Mouse (Mus musculus): ENCODE results near the gene Cers5. TPM values are rescaled to one million over a fixed set of nuclear protein-coding genes. Genes with fewer than 3 reads are reported as not detected.

Cers5 gene
- total RNA-seq, 2 experiments from 2014 or later, result 28.4 to 29.9 TPM

GRCm38 (mm10) chr15:99698533-99699085 is 74.1 kb downstream of the Cers5 start:
- DNase-seq (ENCODE audit: low spot score in 2 of 2), result peak in 1 of 2 experiments; percentile 29
- TF ChIP-seq CTCF (conservative IDR thresholded peaks at IDR 0.05), result no peak
- Histone ChIP-seq H3K4me3 (no peak overlapping the region), H3K27ac (peak overlapping the region; percentile 47; the same call in 1 of the 2 replicates)

GRCm38 (mm10) chr15:99697309-99697708 is 75.4 kb downstream of the Cers5 start:
- Histone ChIP-seq H3K27ac (no peak overlapping the region), H3K4me3 (no peak overlapping the region)
- DNase-seq (ENCODE audit: low spot score in 2 of 2), result no peak
- no peak for TF ChIP-seq CTCF (conservative IDR thresholded peaks at IDR 0.05)

- no peak overlapping the region for H3K4me3 ChIP-seq
- no peak for DNase-seq (ENCODE audit: low spot score in 2 of 2)
- no peak for TF ChIP-seq CTCF (conservative IDR thresholded peaks at IDR 0.05)
- H3K27ac ChIP-seq, result no peak overlapping the region
Observed at GRCm38 (mm10) chr15:99691976-99692375, 80.7 kb downstream of the Cers5 start.

- Histone ChIP-seq H3K27ac (no peak overlapping the region), H3K4me3 (no peak overlapping the region)
- no peak for TF ChIP-seq CTCF (conservative IDR thresholded peaks at IDR 0.05)
- no peak for DNase-seq (ENCODE audit: low spot score in 2 of 2)
Observed at GRCm38 (mm10) chr15:99690924-99691323, 81.8 kb downstream of the Cers5 start.

- peak; percentile 95 for TF ChIP-seq CTCF (conservative IDR thresholded peaks at IDR 0.05)
- Histone ChIP-seq H3K27ac (no peak overlapping the region), H3K4me3 (no peak overlapping the region)
- peak; percentile 63 to 64 for DNase-seq (ENCODE audit: low spot score in 2 of 2)
Observed at GRCm38 (mm10) chr15:99688712-99689111, 84.0 kb downstream of the Cers5 start.

Other genes with a start within 250 kb of the Cers5 start
- gene Faim2, start 244.7 kb downstream of the Cers5 start, total RNA-seq (2021), result 100 to 1,000 TPM; 394 to 431 TPM
- gene Aqp2, start 193.8 kb downstream of the Cers5 start, total RNA-seq (2021), result not detected
- not detected for gene Aqp5, start 182.1 kb downstream of the Cers5 start, total RNA-seq (2021)
- under 1 TPM in 1 of 2 experiments, not detected in 1; 0.26 TPM for gene Aqp6, start 171.5 kb downstream of the Cers5 start, total RNA-seq (2021)
- 1 to 10 TPM; 5.0 to 5.2 TPM for gene Racgap1, start 121.2 kb downstream of the Cers5 start, total RNA-seq (2021)
- 10 to 100 TPM; 33.9 to 37.3 TPM for gene Asic1, start 102.5 kb downstream of the Cers5 start, total RNA-seq (2021)
- gene Smarcd1, start 70.8 kb downstream of the Cers5 start, total RNA-seq (2021), result 100 to 1,000 TPM; 118 to 123 TPM
- gene Gm17349, start 67.4 kb downstream of the Cers5 start, total RNA-seq (2021), result 1 to 10 TPM; 3.9 to 7.1 TPM
- gene Gpd1, start 55.4 kb downstream of the Cers5 start, total RNA-seq (2021), result 100 to 1,000 TPM; 142 to 148 TPM
- gene Cox14, start 47.3 kb downstream of the Cers5 start, total RNA-seq (2021), result 100 to 1,000 TPM; 113 to 125 TPM
- 10 to 100 TPM; 11.0 to 12.1 TPM for gene Lima1, start 102.6 kb upstream of the Cers5 start, total RNA-seq (2021)
- gene Fam186a, start 194.2 kb upstream of the Cers5 start, total RNA-seq (2021), result under 1 TPM in 1 of 2 experiments, not detected in 1; 0.08 TPM
- gene Larp4, start 197.2 kb upstream of the Cers5 start, total RNA-seq (2021), result 10 to 100 TPM; 42.5 to 50.1 TPM